Mouse (Mus musculus) frontal cortex, adult 2 months (tissue): ENCODE measurements around the gene Clec12a. TPM values are rescaled to one million over a fixed set of nuclear protein-coding genes. Genes with fewer than 3 reads are reported as not detected.
A peak's percentile ranks its signal among the peaks of the same experiment; 100 is the strongest.

Source experiments
- DNase-seq, 2 experiments: peaks; one replicate each; pipeline ENCODE4 v3.0.0; 2022; ENCODE audit warnings: low spot score in 1 of 2; ENCODE audit errors: extremely low spot score in 1 of 2
- polyA plus RNA-seq: library from polyadenylated mRNA; depleted of rRNA; stranded (reverse); fragments of >200 nt; gene quantifications from 2 replicates; pipeline ENCODE4 v1.2.3, GENCODE M21; 2012; rRNA removed

Clec12a gene
- polyA plus RNA-seq, 1 experiment = 0.44 TPM

DNA sequence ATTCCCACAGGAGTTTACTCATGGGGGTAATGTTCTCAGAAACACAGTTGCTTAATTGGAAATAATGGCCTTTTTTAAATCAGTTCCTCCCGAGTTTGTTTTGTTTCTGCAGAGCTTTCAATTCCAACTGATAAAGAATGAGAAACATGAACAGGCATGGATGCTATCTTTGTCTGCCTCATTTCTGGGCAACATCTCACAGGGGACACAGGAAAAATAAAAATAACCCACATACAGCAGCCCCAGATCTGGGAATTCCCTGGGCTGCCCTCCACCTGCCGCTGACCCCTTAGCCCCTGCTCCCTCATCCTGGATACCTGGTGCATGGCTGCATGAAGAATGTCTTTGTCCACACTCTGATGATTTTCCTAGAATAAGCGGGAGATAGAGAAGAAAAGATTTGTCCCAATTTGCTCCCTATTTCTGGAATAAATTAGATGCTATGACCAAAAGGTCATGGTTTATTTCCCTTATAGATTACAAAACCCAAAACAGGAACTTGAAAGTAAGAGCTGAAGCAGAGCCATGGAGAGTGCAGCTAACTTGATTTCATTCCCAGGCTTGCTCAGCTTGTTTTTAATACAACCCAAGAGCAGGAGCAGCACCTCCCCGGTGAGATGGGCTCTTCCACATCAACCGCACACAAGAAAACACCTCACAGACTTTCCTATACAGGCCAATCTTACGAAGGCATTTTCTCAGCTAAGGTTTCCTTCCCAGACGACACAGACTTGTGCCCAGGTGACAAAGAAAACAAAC is 27.1 kb downstream of the Clec12a start:
- no peak for DNase-seq

DNA sequence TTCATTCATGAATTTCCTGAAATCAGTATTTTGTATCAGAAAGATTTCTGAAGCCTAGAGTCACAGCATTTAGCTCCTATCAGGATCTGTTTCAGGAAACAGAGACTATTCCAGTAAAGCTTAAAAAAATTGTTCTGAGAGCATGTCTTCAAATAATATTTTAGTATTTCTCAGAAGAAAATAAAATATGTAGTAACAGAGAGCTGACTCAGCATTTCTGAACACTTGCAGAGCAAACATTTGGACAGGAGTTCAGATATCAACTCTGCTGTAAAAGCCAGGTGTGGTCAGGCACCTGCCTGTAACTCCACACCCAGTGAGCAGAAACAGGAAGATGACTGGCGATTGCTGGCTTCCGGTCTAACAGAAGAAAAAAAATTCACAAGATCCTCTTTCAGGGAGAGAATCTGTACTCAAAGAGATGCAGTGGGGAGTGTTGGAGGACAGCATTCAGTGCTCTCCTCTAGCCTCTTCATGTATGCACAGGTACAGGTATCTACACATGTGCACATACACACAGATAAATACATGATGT is 32.5 kb downstream of the Clec12a start:
- DNase-seq = no peak

DNA sequence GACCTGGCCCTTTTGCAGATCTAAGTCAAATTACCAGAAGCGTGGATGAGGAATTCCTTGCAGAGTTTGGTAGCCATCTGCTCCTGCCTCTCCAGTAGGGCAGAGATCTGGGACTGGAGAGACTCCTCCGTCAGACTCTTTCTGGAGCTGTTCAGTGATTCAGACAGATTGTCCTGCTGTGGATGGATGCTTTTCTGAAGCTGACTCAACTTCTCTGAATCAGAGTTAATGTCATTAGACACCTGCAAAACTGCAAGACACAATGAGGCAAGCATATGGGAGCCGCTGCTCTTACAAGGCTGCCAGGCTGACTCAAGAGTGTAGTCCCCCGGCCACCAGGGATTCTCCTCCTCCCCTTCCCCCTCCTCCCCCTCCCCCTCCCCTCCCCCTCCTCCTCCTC is 38.0 kb downstream of the Clec12a start:
- DNase-seq = peak in 1 of 2 experiments; percentile 8

DNA sequence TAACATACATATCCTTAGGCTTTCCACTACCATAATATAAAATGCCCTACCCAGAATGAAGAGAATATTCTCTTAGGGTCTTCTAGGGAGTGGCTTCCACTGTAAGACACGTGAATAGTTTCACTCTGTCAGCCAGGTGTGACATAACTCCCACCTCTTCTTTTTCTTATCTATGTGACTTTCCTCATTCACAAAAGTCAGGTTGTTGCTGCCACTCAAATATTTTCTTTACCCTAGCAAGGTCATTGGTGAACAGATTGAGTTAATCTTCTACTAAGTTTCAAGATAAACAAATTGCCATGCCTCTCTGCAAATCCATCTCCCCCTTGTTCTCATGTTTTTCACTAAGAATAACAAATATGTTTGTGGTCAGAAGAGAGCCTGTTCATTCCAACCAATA is 39.2 kb downstream of the Clec12a start:
- DNase-seq = no peak

DNA sequence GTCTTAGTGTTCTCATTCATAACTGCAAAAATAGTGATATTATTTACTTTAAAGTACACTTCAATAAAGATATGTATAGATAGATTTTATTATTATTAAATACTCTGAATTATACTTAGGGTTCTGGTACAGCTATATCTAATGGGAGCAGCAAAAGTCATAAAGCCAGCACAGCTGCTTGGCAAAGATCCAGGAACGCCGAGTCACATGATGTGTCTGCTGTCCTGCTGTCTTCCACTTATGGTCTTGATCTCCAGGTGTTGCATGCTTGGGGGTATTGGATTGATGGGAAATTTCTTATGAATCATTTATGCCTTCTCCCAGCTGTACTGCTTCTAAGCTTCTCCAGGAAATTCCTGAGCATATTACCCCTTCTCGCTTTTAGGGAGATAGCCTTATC is 41.0 kb downstream of the Clec12a start:
- no peak for DNase-seq

DNA sequence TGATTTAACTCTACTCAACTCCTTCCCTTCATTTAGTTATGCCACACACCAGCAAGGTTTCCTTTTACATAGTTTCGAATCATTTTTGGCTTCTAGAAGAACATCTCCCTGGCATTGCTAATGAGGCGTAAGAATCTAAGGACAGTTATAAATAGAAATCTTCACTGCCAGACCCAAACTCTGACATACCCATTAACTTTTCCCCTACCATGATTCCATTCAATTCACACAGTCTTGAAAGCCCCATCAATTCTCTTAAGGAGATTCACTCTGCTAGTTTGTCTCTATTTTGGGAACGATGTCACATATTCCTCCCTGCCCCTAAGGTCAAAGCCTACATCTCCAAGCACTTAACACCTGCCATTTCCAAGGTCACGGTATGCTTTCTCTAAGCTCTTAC is 42.5 kb downstream of the Clec12a start:
- no peak for DNase-seq

DNA sequence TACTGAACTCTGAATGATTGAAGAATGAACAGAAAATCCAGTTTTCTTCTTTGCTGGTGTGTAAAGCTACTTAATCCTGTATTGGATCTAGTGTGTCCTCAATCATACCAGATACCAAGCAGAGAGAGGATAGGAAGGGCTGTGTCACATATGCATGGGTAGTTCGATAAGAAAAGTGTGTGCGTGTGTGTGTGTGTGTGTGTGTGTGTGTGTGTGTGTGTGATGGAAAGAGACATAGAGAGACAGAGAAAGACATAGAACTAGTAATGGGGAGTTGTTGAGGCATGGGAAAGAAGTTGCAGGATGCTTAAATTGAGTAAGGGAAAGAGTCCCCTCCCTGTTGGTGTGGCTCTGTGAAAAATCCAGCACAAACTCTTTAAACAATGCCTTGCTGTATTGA is 43.3 kb downstream of the Clec12a start, which contains the start of gene Clec12b:
Gene Clec12b, minus strand, starts transcription at position 101 of the 400 bp plus-strand sequence.
- no peak for DNase-seq

DNA sequence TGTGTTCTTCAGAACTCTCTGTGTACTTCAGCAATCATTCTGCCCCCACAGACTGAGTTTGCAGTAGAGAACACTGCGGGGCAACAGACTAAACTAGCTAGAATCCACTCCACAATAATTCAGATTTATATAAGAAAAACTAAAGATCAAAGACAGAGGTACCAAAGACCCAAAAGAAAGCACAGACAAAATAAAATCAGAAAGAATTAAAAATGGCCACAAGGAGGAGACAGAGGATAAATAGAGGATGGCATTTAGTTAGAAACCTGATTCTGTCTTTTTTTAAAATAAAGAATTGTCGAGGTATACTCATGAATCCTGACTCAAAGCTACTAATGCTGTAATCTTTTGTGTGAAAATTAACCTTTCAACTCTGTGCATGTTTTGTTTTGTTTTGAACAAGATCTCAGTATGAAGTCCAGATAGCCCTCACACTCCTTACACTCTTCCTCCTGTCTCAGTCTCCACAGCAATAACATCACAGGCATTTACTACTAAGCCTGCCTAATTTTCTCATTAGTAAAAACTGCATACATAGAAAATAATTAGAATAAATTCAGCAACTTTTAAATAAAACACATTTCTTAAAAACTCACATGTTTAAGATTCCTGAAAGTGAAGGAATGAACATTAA is 50.7 kb downstream of the Clec12a start:
- peak in 1 of 2 experiments; percentile 54 for DNase-seq

DNA sequence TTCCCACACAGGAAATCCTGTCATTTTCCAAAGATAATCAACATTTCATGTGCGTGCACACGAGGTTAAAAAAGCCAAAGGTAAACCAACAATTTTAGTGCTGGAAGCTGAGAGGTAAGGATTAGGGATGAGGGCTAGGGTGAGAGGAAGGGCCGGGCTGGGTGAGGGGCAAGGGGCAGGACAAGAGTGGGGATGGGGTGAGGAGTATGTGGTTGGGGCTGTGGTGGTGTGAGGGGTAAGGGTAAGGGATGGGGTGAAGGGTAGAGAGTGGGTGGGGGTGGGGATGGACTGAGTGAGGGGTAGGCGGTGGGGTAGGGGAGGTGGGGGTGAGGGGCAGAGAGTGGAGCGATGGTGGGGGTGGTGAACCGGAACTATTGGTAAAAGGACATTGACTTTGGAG is 51.2 kb downstream of the Clec12a start:
- DNase-seq = no peak

DNA sequence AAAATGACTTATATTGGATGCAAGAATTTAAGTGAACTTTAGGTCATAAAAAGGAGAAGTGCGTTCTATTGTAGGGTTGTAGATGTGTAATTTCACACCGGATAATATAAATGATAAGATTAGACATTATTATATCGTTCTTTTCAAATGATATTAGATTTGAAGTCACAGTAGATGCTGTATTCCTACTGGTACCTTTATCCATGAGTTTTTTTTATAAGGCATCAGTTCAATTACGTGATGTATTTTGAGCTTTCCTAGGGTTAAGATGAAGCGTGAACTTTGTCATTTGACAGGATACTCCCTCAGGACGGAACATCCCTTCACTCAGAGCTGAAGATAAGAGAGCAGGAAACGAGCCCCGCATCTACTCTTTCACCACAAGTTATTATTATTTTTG is 54.5 kb downstream of the Clec12a start, which contains the start of gene Clec1b:
Gene Clec1b, plus strand, starts transcription at position 301 of the 400 bp plus-strand sequence.
- no peak for DNase-seq

DNA sequence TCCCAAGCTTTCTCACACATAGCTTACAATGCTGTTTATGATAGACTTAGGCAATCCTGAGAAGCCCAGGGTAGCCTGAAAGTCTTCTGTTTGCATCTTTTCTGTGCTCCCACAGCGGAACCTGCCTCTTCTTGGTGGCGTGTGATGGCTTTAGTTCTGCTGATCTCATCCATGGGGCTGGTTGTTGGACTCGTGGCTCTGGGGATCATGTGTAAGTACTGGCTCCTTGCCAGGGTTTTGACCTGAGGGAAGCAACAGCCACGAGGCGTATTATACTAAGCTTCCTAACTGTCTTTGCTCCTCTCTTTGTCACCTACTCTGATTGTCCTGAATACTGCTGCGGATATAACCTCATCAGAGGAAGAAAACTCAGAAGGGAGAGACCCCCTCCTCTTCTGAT is 57.5 kb downstream of the Clec12a start:
- DNase-seq = no peak

DNA sequence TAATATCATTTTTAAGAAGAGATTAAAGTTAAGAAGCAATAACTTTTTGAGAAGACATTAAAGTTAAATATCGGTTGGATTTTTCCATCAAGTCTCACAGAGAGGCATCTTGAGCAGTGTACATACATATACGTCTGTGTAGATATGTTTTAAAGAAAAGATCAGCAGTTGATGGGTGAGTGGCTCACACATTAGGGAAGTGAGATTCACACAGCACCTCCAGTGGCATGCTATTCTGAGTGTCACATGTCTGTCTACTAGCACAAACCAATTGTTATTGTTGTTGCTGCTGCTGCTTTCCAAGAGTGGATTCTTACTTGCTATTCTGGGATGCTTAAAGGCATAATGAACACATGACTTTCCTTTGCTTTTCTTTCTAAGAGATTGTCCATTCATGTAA is 59.9 kb downstream of the Clec12a start:
- DNase-seq = no peak

DNA sequence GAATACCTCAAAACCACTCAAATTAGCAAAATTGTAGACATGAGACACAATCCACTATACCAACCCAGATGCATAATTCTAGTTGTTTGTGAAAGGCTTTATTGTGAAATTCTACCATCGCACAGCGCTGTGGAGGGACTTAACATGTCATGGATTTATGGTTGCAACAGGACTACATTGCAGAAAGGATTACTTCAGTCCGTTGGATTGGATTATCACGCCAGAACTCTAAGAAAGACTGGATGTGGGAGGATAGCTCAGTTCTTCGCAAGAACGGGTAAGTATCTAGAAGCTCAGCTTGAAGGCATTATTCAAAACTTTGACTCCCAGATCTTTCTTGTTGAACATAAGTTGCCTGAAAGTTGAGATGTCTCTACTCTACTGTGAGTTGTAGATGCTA is 60.9 kb downstream of the Clec12a start:
- DNase-seq = no peak

DNA sequence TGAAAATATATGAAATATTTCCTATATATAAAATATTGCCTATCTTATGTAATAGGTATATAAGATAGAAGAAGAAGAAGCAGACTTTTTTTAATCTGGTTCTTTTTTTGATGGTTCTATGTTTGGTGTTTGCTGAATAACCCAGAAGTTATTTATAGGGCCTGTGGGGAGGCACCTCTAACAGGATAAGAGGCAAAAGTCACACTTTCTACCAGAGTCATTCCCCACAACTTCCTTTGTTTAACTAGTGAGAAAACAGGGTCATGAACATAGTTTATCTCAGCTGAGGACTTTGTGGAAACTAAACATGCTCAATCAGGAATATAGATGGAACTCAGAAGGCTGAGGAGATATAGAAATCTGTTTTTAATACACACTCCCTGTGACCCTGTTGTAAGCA is 63.5 kb downstream of the Clec12a start:
- DNase-seq = no peak

DNA sequence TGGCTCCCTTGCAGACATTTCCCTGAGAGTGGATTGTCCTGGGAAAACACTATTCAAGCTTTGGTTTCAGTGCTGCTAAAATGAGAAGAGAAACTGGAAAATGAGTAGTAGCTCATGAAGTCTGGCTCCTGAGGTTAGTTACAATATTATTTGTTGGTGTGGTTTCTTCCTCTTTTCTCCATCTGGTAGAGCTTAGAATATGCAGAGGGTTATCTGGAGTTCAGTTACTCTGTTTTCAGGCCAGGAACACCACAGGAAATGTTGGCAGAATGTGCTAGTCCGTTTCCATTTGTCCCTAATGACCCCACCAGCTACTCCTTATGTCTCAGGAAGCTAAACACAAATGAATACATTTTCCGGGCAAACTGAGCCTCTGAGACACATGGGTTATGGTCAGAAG is 64.8 kb downstream of the Clec12a start:
- DNase-seq = no peak

DNA sequence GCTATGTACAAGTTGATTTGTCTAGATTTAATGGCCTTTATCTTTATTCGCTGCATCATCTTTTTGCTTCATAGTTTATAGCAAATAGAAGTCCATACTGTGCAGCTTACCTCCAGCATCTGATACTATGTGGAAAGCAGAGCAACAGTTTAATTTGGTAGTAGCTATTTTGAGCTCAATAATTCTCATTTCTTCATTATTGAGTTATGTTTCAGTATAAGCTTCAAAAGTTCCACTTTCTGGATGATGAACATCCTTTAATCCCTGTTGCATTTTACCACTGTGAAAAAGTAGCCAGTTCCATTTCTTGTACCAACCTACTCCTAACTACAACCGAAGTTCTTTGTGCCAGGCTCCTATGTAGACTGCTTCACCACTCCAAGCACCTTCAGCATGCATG is 66.1 kb downstream of the Clec12a start, which contains the start of gene Clec9a:
Gene Clec9a, plus strand, starts transcription at position 301 of the 400 bp plus-strand sequence.
- no peak for DNase-seq

DNA sequence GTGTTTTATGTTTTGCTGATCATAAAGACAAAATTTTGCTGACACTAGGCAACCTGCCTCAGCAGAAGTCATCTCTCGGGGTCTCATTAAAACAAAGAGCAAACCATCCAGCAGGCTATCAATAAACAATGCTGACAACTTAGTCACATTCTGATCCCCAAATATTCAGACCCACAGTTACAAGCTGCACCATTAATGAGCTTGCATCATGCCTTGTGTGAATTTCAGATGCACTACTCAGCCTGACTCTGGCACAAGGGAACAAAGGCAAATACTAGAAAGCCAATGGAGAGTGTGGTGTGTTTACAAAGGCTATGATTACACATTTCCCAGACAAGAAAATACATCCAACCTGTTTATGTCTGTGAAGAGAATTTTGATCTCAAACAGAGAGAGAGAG is 71.7 kb downstream of the Clec12a start:
- DNase-seq = no peak

Other genes starting within 250 kb of the Clec12a start
- gene Clec2e, start 241.8 kb upstream of the Clec12a start, polyA plus RNA-seq = 0.06 and 0.08 TPM in 2 replicates
- 14.0 and 20.5 TPM in 2 replicates for gene Clec2d, start 162.1 kb upstream of the Clec12a start, polyA plus RNA-seq
- 0.20 TPM in 1 of 2 replicates, not detected in the other for gene Cd69, start 67.3 kb upstream of the Clec12a start, polyA plus RNA-seq
- gene 4922502D21Rik, start 10.9 kb upstream of the Clec12a start, polyA plus RNA-seq = not detected in 2 replicates
- 0.13 and 0.22 TPM in 2 replicates for gene Clec12b, start 43.2 kb downstream of the Clec12a start, polyA plus RNA-seq
- gene Clec1b, start 54.6 kb downstream of the Clec12a start, polyA plus RNA-seq = 0.15 TPM in 1 of 2 replicates, not detected in the other
- 0.11 TPM in 1 of 2 replicates, not detected in the other for gene Clec9a, start 66.2 kb downstream of the Clec12a start, polyA plus RNA-seq
- gene Clec1a, start 109.3 kb downstream of the Clec12a start, polyA plus RNA-seq = 1.4 and 1.9 TPM in 2 replicates
- 0.20 and 0.63 TPM in 2 replicates for gene Olr1, start 164.5 kb downstream of the Clec12a start, polyA plus RNA-seq
- gene Tmem52b, start 169.9 kb downstream of the Clec12a start, polyA plus RNA-seq = not detected in 2 replicates
- 510 and 530 TPM in 2 replicates for gene Gabarapl1, start 190.5 kb downstream of the Clec12a start, polyA plus RNA-seq
- 0.38 and 0.53 TPM in 2 replicates for gene Klre1, start 235.2 kb downstream of the Clec12a start, polyA plus RNA-seq
- gene Klrd1, start 249.1 kb downstream of the Clec12a start, polyA plus RNA-seq = 0.21 and 0.22 TPM in 2 replicates